Mouse (Mus musculus): ENCODE measurements around the gene Myh3. TPM values are rescaled to one million over a fixed set of nuclear protein-coding genes. Genes with fewer than 3 reads are reported as not detected.

The Myh3 gene
- polyA plus RNA-seq, 1 experiment from 2014 or later = 0.10 TPM

GRCm38 (mm10) chr11:67094470-67094869 is 16.4 kb downstream of the Myh3 start:
- no peak overlapping the region for H3K9ac ChIP-seq (ENCODE audit: low read depth, low read length)
- H3K27me3 ChIP-seq (replicated peaks; ENCODE audit: control insufficient read depth, insufficient read depth, low read length) = no peaks in the 10 kb centered on the region
- no peak overlapping the region for H3K27ac ChIP-seq (ENCODE audit: low read depth, low read length)
- TF ChIP-seq CTCF (IDR thresholded peaks at IDR 0.05; ENCODE audit: low read depth) = no peak
- H3K9me3 ChIP-seq (ENCODE audit: control insufficient read depth) = no peaks in the 10 kb centered on the region
- ATAC-seq = no peak
- no peaks in the 10 kb centered on the region for H3K4me1 ChIP-seq (replicated peaks; ENCODE audit: control insufficient read depth, insufficient read depth, low read length)
- H3K36me3 ChIP-seq (ENCODE audit: control insufficient read depth, insufficient read depth) = no peaks in the 10 kb centered on the region
- no peak overlapping the region for H3K4me2 ChIP-seq (replicated peaks; ENCODE audit: low read depth)
- 65% methylated on average over 29 of the region's 29 CpGs for WGBS
- H3K4me3 ChIP-seq (ENCODE audit: low read depth, low read length) = no peak overlapping the region

- H3K9ac ChIP-seq (ENCODE audit: low read depth, low read length) = no peak overlapping the region
- H3K9me3 ChIP-seq (ENCODE audit: control insufficient read depth) = no peaks in the 10 kb centered on the region
- TF ChIP-seq CTCF (IDR thresholded peaks at IDR 0.05; ENCODE audit: low read depth) = no peak
- no peak for ATAC-seq
- H3K36me3 ChIP-seq (ENCODE audit: control insufficient read depth, insufficient read depth) = no peaks in the 10 kb centered on the region
- WGBS = 90% methylated on average over 10 of the region's 10 CpGs
- H3K27me3 ChIP-seq (replicated peaks; ENCODE audit: control insufficient read depth, insufficient read depth, low read length) = no peaks in the 10 kb centered on the region
- no peak overlapping the region for H3K27ac ChIP-seq (ENCODE audit: low read depth, low read length)
- H3K4me2 ChIP-seq (replicated peaks; ENCODE audit: low read depth) = no peak overlapping the region
- H3K4me1 ChIP-seq (replicated peaks; ENCODE audit: control insufficient read depth, insufficient read depth, low read length) = no peaks in the 10 kb centered on the region
- no peak overlapping the region for H3K4me3 ChIP-seq (ENCODE audit: low read depth, low read length)
These were observed 19.6 kb downstream of the Myh3 start for GRCm38 (mm10) chr11:67097709-67098108.

GRCm38 (mm10) chr11:67098427-67098826 is 20.3 kb downstream of the Myh3 start:
- H3K4me1 ChIP-seq (replicated peaks; ENCODE audit: control insufficient read depth, insufficient read depth, low read length) = no peaks in the 10 kb centered on the region
- no peak overlapping the region for H3K4me3 ChIP-seq (ENCODE audit: low read depth, low read length)
- H3K4me2 ChIP-seq (replicated peaks; ENCODE audit: low read depth) = no peak overlapping the region
- H3K9ac ChIP-seq (ENCODE audit: low read depth, low read length) = no peak overlapping the region
- no peak overlapping the region for H3K27ac ChIP-seq (ENCODE audit: low read depth, low read length)
- 68% methylated on average over 11 of the region's 11 CpGs for WGBS
- no peaks in the 10 kb centered on the region for H3K36me3 ChIP-seq (ENCODE audit: control insufficient read depth, insufficient read depth)
- H3K9me3 ChIP-seq (ENCODE audit: control insufficient read depth) = no peaks in the 10 kb centered on the region
- ATAC-seq = no peak
- no peak for TF ChIP-seq CTCF (IDR thresholded peaks at IDR 0.05; ENCODE audit: low read depth)
- no peaks in the 10 kb centered on the region for H3K27me3 ChIP-seq (replicated peaks; ENCODE audit: control insufficient read depth, insufficient read depth, low read length)

DNA sequence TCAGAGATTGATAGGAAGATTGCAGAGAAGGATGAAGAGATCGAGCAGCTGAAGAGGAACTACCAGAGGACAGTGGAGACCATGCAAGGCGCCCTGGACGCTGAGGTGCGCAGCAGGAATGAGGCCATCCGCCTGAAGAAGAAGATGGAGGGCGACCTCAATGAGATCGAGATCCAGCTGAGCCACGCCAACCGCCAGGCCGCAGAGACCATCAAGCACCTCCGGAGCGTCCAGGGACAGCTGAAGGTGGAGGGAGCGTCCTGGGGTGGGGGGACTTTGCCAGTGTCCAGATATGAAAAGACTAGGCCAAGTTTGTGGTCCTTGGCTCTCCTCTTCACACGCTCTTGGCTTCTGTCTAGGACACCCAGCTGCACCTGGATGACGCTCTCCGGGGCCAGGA is 21.1 kb downstream of the Myh3 start:
- Histone ChIP-seq H3K4me3 (ENCODE audit: low read depth, low read length) (no peak overlapping the region), H3K36me3 (ENCODE audit: control insufficient read depth, insufficient read depth) (no peaks in the 10 kb centered on the region), H3K4me1 (replicated peaks; ENCODE audit: control insufficient read depth, insufficient read depth, low read length) (no peaks in the 10 kb centered on the region), H3K9ac (ENCODE audit: low read depth, low read length) (no peak overlapping the region), H3K27ac (ENCODE audit: low read depth, low read length) (no peak overlapping the region), H3K27me3 (replicated peaks; ENCODE audit: control insufficient read depth, insufficient read depth, low read length) (no peaks in the 10 kb centered on the region), H3K4me2 (replicated peaks; ENCODE audit: low read depth) (no peak overlapping the region), H3K9me3 (ENCODE audit: control insufficient read depth) (no peaks in the 10 kb centered on the region)
- WGBS = 91% methylated on average over 16 of the region's 16 CpGs
- ATAC-seq = no peak
- TF ChIP-seq CTCF (IDR thresholded peaks at IDR 0.05; ENCODE audit: low read depth) = no peak

- no peak for ATAC-seq
- peak; percentile 74 for TF ChIP-seq CTCF (IDR thresholded peaks at IDR 0.05; ENCODE audit: low read depth)
- Histone ChIP-seq H3K27me3 (replicated peaks; ENCODE audit: control insufficient read depth, insufficient read depth, low read length) (no peaks in the 10 kb centered on the region), H3K4me3 (ENCODE audit: low read depth, low read length) (no peak overlapping the region), H3K36me3 (ENCODE audit: control insufficient read depth, insufficient read depth) (no peaks in the 10 kb centered on the region), H3K4me1 (replicated peaks; ENCODE audit: control insufficient read depth, insufficient read depth, low read length) (no peaks in the 10 kb centered on the region), H3K9me3 (ENCODE audit: control insufficient read depth) (no peaks in the 10 kb centered on the region), H3K4me2 (replicated peaks; ENCODE audit: low read depth) (no peak overlapping the region), H3K9ac (ENCODE audit: low read depth, low read length) (no peak overlapping the region), H3K27ac (ENCODE audit: low read depth, low read length) (no peak overlapping the region)
- WGBS = 33% methylated on average over 6 of the region's 6 CpGs
These were observed 22.1 kb downstream of the Myh3 start for GRCm38 (mm10) chr11:67100169-67100568.

GRCm38 (mm10) chr11:67101713-67102112 is 23.6 kb downstream of the Myh3 start:
- no peaks in the 10 kb centered on the region for H3K9me3 ChIP-seq (ENCODE audit: control insufficient read depth)
- WGBS = 27% methylated on average over 8 of the region's 8 CpGs

DNA sequence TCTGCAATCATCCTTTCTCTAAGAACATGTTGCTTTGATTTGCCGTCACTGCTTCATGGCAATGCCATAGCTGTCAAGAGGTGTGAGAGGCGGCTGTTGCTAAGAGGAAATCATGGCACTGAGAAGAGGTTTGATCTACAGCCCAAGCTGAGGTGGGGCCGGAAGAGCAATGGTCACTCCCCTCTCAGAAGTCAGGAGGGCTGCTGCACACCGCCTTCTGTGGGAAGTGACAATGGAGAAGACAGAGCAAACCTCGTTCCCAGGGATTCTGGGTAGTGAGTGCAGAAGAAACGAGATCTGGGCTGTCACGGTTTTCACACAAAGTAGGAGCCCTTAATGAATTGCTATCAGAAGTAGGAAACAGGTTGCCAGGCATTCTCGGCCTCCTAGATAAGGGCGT is 25.2 kb downstream of the Myh3 start:
- no peaks in the 10 kb centered on the region for H3K36me3 ChIP-seq (ENCODE audit: control insufficient read depth, insufficient read depth)
- no peak for ATAC-seq
- H3K9ac ChIP-seq (ENCODE audit: low read depth, low read length) = no peak overlapping the region
- 60% methylated on average over 9 of the region's 9 CpGs for WGBS
- no peak for TF ChIP-seq CTCF (IDR thresholded peaks at IDR 0.05; ENCODE audit: low read depth)
- H3K4me3 ChIP-seq (ENCODE audit: low read depth, low read length) = no peak overlapping the region
- no peaks in the 10 kb centered on the region for H3K4me1 ChIP-seq (replicated peaks; ENCODE audit: control insufficient read depth, insufficient read depth, low read length)
- H3K4me2 ChIP-seq (replicated peaks; ENCODE audit: low read depth) = no peak overlapping the region
- no peaks in the 10 kb centered on the region for H3K9me3 ChIP-seq (ENCODE audit: control insufficient read depth)
- no peaks in the 10 kb centered on the region for H3K27me3 ChIP-seq (replicated peaks; ENCODE audit: control insufficient read depth, insufficient read depth, low read length)
- no peak overlapping the region for H3K27ac ChIP-seq (ENCODE audit: low read depth, low read length)

More at GRCm38 (mm10) chr11:67101713-67102112, 23.6 kb downstream of the Myh3 start:
- no peaks in the 10 kb centered on the region for H3K4me1 ChIP-seq (replicated peaks; ENCODE audit: control insufficient read depth, insufficient read depth, low read length)
- no peak overlapping the region for H3K27ac ChIP-seq (ENCODE audit: low read depth, low read length)
- no peak overlapping the region for H3K9ac ChIP-seq (ENCODE audit: low read depth, low read length)
- H3K4me3 ChIP-seq (ENCODE audit: low read depth, low read length) = no peak overlapping the region
- TF ChIP-seq CTCF (IDR thresholded peaks at IDR 0.05; ENCODE audit: low read depth) = peak; percentile 82
- H3K4me2 ChIP-seq (replicated peaks; ENCODE audit: low read depth) = no peak overlapping the region
- H3K36me3 ChIP-seq (ENCODE audit: control insufficient read depth, insufficient read depth) = no peaks in the 10 kb centered on the region
- no peak for ATAC-seq
- H3K27me3 ChIP-seq (replicated peaks; ENCODE audit: control insufficient read depth, insufficient read depth, low read length) = no peaks in the 10 kb centered on the region
